Mouse (Mus musculus) hindbrain, postnatal 0 days (tissue): Measurements from ENCODE around the gene M6pr. TPM values are rescaled to one million over a fixed set of nuclear protein-coding genes. Genes with fewer than 3 reads are reported as not detected.
A peak's percentile ranks its signal among the peaks of the same experiment; 100 is the strongest.

Experiments
- ATAC-seq: fragments of 200-750 bp; cut with Nextera tagmentation; 2 replicates; pipeline ENCODE4 v1.8.0; 2017; ENCODE audit warnings: mild to moderate bottlenecking, moderate TSS enrichment, moderate library complexity
- DNase-seq: peaks from one replicate; pipeline ENCODE4 v3.0.0-alpha.2; 2015; ENCODE audit warnings: low spot score
- H3K27ac ChIP-seq: fragments of 300-500 bp; sonication (generic); 2 replicates; pipeline ENCODE4 v1.5.1; 2014; ENCODE audit warnings: mild to moderate bottlenecking
- H3K27me3 ChIP-seq: fragments of 300-500 bp; sonication (generic); 2 replicates; pipeline ENCODE4 v1.6.1; 2014; ENCODE audit warnings: low read length, mixed read lengths; ENCODE audit not compliant: insufficient read depth
- H3K36me3 ChIP-seq: fragments of 300-500 bp; sonication (generic); 2 replicates; pipeline ENCODE4 v1.6.1; 2014; ENCODE audit warnings: low read length, mixed read lengths; ENCODE audit not compliant: insufficient read depth
- H3K4me1 ChIP-seq: fragments of 300-500 bp; sonication (generic); 2 replicates; pipeline ENCODE4 v1.6.1; 2014; ENCODE audit warnings: antibody characterized with exemption, low read length, mixed read lengths; ENCODE audit not compliant: insufficient read depth
- H3K4me2 ChIP-seq: fragments of 300-500 bp; sonication (generic); 2 replicates; pipeline ENCODE4 v1.6.1; 2014; ENCODE audit warnings: low read depth, mild to moderate bottlenecking, low read length, moderate library complexity, mixed read lengths
- H3K4me3 ChIP-seq: fragments of 300-500 bp; sonication (generic); 2 replicates; pipeline ENCODE4 v1.5.1; 2014; ENCODE audit warnings: low read length
- H3K9ac ChIP-seq: fragments of 300-500 bp; sonication (generic); replicated peaks from 2 replicates; pipeline ENCODE4 v1.6.1; 2014; ENCODE audit warnings: mild to moderate bottlenecking, low read length, moderate library complexity, mixed read lengths
- H3K9me3 ChIP-seq: fragments of 300-500 bp; sonication (generic); 2 replicates; pipeline ENCODE4 v1.6.1; 2016; ENCODE audit warnings: low read length, mixed read lengths
- CTCF ChIP-seq: IDR thresholded peaks from 2 replicates; pipeline ENCODE4 v1.5.1; 2016; ENCODE audit warnings: antibody characterized with exemption, control low read depth, low read depth
- WGBS: fragments of 180-500 bp; shearing (Covaris S2); extraction: QIAGEN DNeasy Blood & Tissue Kit; methylation state at CpG from one replicate; pipeline ENCODE4 v1.1.7; 2014; 5-methylcytosine and 5-hydroxymethylcytosine counted together
- polyA plus RNA-seq: library from polyadenylated mRNA; unstranded; fragments of >200 nt; fragmentation: Nextera tagmentation; extraction: Ambion mirVana; gene quantifications from 2 replicates; pipeline ENCODE4 v1.2.1, GENCODE M21; 2015
- total RNA-seq: library from RNA; depleted of rRNA; stranded (reverse); fragments of >200 nt; gene quantifications from 2 replicates; pipeline ENCODE4 v1.2.3, GENCODE M21; 2014

The M6pr gene
- total and polyA plus RNA-seq, 2 experiments from 2014 or later, result 48.5 to 48.8 TPM

GRCm38 (mm10) chr6:122318726-122319125, 10.2 kb downstream of the M6pr start:
- H3K9me3 ChIP-seq, result no peaks in the 10 kb centered on the region
- DNase-seq (no peak), ATAC-seq (no peak)
- H3K27me3 ChIP-seq, result no peaks in the 10 kb centered on the region
- no peaks in the 10 kb centered on the region for H3K4me1 ChIP-seq
- H3K4me3 ChIP-seq, result no peak overlapping the region
- H3K9ac ChIP-seq, result no peak overlapping the region
- H3K4me2 ChIP-seq, result no peak overlapping the region
- WGBS, result 98% methylated on average over 1 of the region's 1 CpGs
- H3K27ac ChIP-seq, result no peak overlapping the region
- H3K36me3 ChIP-seq, result peaks cover 77% of the 10 kb centered on the region
- TF ChIP-seq CTCF, result no peak

GRCm38 (mm10) chr6:122325361-122325975, 16.9 kb downstream of the M6pr start:
- Histone ChIP-seq H3K9me3 (no peaks in the 10 kb centered on the region), H3K27me3 (no peaks in the 10 kb centered on the region), H3K36me3 (peaks cover 42% of the 10 kb centered on the region), H3K9ac (no peak overlapping the region), H3K4me3 (no peak overlapping the region), H3K4me1 (no peaks in the 10 kb centered on the region), H3K27ac (no peak overlapping the region), H3K4me2 (no peak overlapping the region)
- WGBS, result 92% methylated on average over 6 of the region's 6 CpGs
- TF ChIP-seq CTCF, result no peak
- no peak for DNase-seq
- no peak for ATAC-seq

- H3K36me3 ChIP-seq, result peaks cover 33% of the 10 kb centered on the region
- no peak overlapping the region for H3K4me3 ChIP-seq
- WGBS, result 87% methylated on average over 13 of the region's 13 CpGs
- H3K9ac ChIP-seq, result no peak overlapping the region
- no peaks in the 10 kb centered on the region for H3K9me3 ChIP-seq
- H3K4me2 ChIP-seq, result no peak overlapping the region
- peaks cover 6% of the 10 kb centered on the region for H3K4me1 ChIP-seq
- no peak for TF ChIP-seq CTCF
- DNase-seq, result no peak
- H3K27ac ChIP-seq, result no peak overlapping the region
- no peaks in the 10 kb centered on the region for H3K27me3 ChIP-seq
- ATAC-seq, result no peak
Measured at GRCm38 (mm10) chr6:122333081-122333612, 24.6 kb downstream of the M6pr start.

- peaks cover 9% of the 10 kb centered on the region for H3K4me1 ChIP-seq
- ATAC-seq (no peak), DNase-seq (no peak)
- no peak for TF ChIP-seq CTCF
- no peak overlapping the region for H3K27ac ChIP-seq
- H3K9ac ChIP-seq, result no peak overlapping the region
- H3K36me3 ChIP-seq, result peaks cover 24% of the 10 kb centered on the region
- no peak overlapping the region for H3K4me3 ChIP-seq
- H3K4me2 ChIP-seq, result no peak overlapping the region
- H3K9me3 ChIP-seq, result no peaks in the 10 kb centered on the region
- 79% methylated on average over 7 of the region's 7 CpGs for WGBS
- no peaks in the 10 kb centered on the region for H3K27me3 ChIP-seq
Measured at GRCm38 (mm10) chr6:122334786-122335340, 26.3 kb downstream of the M6pr start.

- DNase-seq, result no peak
- WGBS, result 39% methylated on average over 6 of the region's 6 CpGs
- no peaks in the 10 kb centered on the region for H3K9me3 ChIP-seq
- no peak overlapping the region for H3K27ac ChIP-seq
- H3K27me3 ChIP-seq, result no peaks in the 10 kb centered on the region
- no peak for ATAC-seq
- H3K4me1 ChIP-seq, result peaks cover 9% of the 10 kb centered on the region
- TF ChIP-seq CTCF, result no peak
- no peak overlapping the region for H3K9ac ChIP-seq
- 0 out of 2 replicates have a peak overlapping the region, but pooled peaks have one; percentile 13 for H3K4me2 ChIP-seq
- H3K36me3 ChIP-seq, result peaks cover 17% of the 10 kb centered on the region
- H3K4me3 ChIP-seq, result no peak overlapping the region
Measured at GRCm38 (mm10) chr6:122337546-122337945, 29.0 kb downstream of the M6pr start.

GRCm38 (mm10) chr6:122339047-122339647, 30.6 kb downstream of the M6pr start:
- DNase-seq (peak; percentile 71), ATAC-seq (peak; percentile 82)
- H3K27ac ChIP-seq, result peak overlapping the region; percentile 79
- peaks cover 9% of the 10 kb centered on the region for H3K4me1 ChIP-seq
- peak overlapping the region; percentile 68 for H3K4me3 ChIP-seq
- H3K27me3 ChIP-seq, result no peaks in the 10 kb centered on the region
- under 1% methylated on average over 32 of the region's 51 CpGs for WGBS
- peak overlapping the region; percentile 77 for H3K9ac ChIP-seq
- H3K4me2 ChIP-seq, result peak overlapping the region; percentile 67
- TF ChIP-seq CTCF, result no peak
- H3K36me3 ChIP-seq, result peaks cover 9% of the 10 kb centered on the region
- no peaks in the 10 kb centered on the region for H3K9me3 ChIP-seq
